Mouse (Mus musculus) lung, embryonic 16.5 days (tissue): Measurements from ENCODE around the gene Myo9a. TPM values are rescaled to one million over a fixed set of nuclear protein-coding genes. Genes with fewer than 3 reads are reported as not detected.

ENCODE experiments used
- ATAC-seq: fragments of 200-750 bp; cut with Nextera tagmentation; 2 replicates; pipeline ENCODE4 v1.8.0; 2017; ENCODE audit warnings: low read depth, mild to moderate bottlenecking, moderate library complexity
- H3K27ac ChIP-seq: fragments of 300-500 bp; sonication (generic); 2 replicates; pipeline ENCODE4 v1.5.1; 2014; ENCODE audit warnings: mild to moderate bottlenecking, control low read depth, low read length
- H3K27me3 ChIP-seq: fragments of 300-500 bp; sonication (generic); 2 replicates; pipeline ENCODE4 v1.6.1; 2014; ENCODE audit warnings: low read depth, low read length, mixed read lengths; ENCODE audit not compliant: control insufficient read depth, insufficient read depth
- H3K36me3 ChIP-seq: fragments of 300-500 bp; sonication (generic); 2 replicates; pipeline ENCODE4 v1.6.1; 2014; ENCODE audit warnings: low read length; ENCODE audit not compliant: control insufficient read depth, insufficient read depth
- H3K4me1 ChIP-seq: fragments of 300-500 bp; sonication (generic); replicated peaks from 2 replicates; pipeline ENCODE4 v1.6.1; 2014; ENCODE audit warnings: low read length, mixed read lengths; ENCODE audit not compliant: control insufficient read depth, insufficient read depth
- H3K4me2 ChIP-seq: fragments of 300-500 bp; sonication (generic); 2 replicates; pipeline ENCODE4 v1.6.1; 2014; ENCODE audit warnings: low read depth, low read length, control low read depth
- H3K4me3 ChIP-seq: fragments of 300-500 bp; sonication (generic); 2 replicates; pipeline ENCODE4 v1.5.1; 2014; ENCODE audit warnings: mild to moderate bottlenecking, low read length, control low read depth
- H3K9ac ChIP-seq: fragments of 300-500 bp; sonication (generic); 2 replicates; pipeline ENCODE4 v1.6.1; 2014; ENCODE audit warnings: low read length, control low read depth
- H3K9me3 ChIP-seq: fragments of 300-500 bp; sonication (generic); 2 replicates; pipeline ENCODE4 v1.6.1; 2016; ENCODE audit warnings: low read length; ENCODE audit not compliant: control insufficient read depth
- WGBS: fragments of 180-500 bp; shearing (Covaris S2); extraction: QIAGEN DNeasy Blood & Tissue Kit; methylation state at CpG from one replicate; pipeline ENCODE4 v1.1.7; 2014; 5-methylcytosine and 5-hydroxymethylcytosine counted together
- polyA plus RNA-seq: library from polyadenylated mRNA; unstranded; fragments of >200 nt; fragmentation: Nextera tagmentation; extraction: Ambion mirVana; gene quantifications from 2 replicates; pipeline ENCODE4 v1.2.1, GENCODE M21; 2015

Gene Myo9a
- polyA plus RNA-seq, 1 experiment from 2014 or later = 12.3 TPM

GRCm38 (mm10) chr9:59941885-59942350 is 191.2 kb downstream of the Myo9a start:
- Histone ChIP-seq H3K9me3 (no peaks in the 10 kb centered on the region), H3K27ac (peak overlapping the region; percentile 47; the same call in 1 of the 2 replicates), H3K4me2 (no peak overlapping the region), H3K36me3 (no peaks in the 10 kb centered on the region), H3K27me3 (no peaks in the 10 kb centered on the region), H3K4me1 (peaks cover 15% of the 10 kb centered on the region; the same call in 1 of the 2 replicates), H3K9ac (no peak overlapping the region), H3K4me3 (no peak overlapping the region)
- ATAC-seq = no peak
- 15% methylated on average over 9 of the region's 9 CpGs for WGBS

GRCm38 (mm10) chr9:59942501-59943085 is 191.9 kb downstream of the Myo9a start:
- Histone ChIP-seq H3K27me3 (no peaks in the 10 kb centered on the region), H3K27ac (no peak overlapping the region), H3K4me1 (peaks cover 15% of the 10 kb centered on the region; the same call in 1 of the 2 replicates), H3K4me3 (no peak overlapping the region), H3K9ac (no peak overlapping the region), H3K9me3 (no peaks in the 10 kb centered on the region), H3K4me2 (no peak overlapping the region), H3K36me3 (no peaks in the 10 kb centered on the region)
- 25% methylated on average over 5 of the region's 5 CpGs for WGBS
- no peak for ATAC-seq

GRCm38 (mm10) chr9:59943826-59944225 is 193.1 kb downstream of the Myo9a start:
- Histone ChIP-seq H3K36me3 (no peaks in the 10 kb centered on the region), H3K27me3 (no peaks in the 10 kb centered on the region), H3K9ac (no peak overlapping the region), H3K4me2 (no peak overlapping the region), H3K4me3 (no peak overlapping the region), H3K27ac (no peak overlapping the region), H3K9me3 (no peaks in the 10 kb centered on the region), H3K4me1 (peaks cover 21% of the 10 kb centered on the region; the same call in 1 of the 2 replicates)
- ATAC-seq = no peak
- 77% methylated on average over 6 of the region's 6 CpGs for WGBS

GRCm38 (mm10) chr9:59945241-59945640 is 194.5 kb downstream of the Myo9a start:
- H3K4me1 ChIP-seq = peaks cover 14% of the 10 kb centered on the region; the same call in 1 of the 2 replicates
- no peaks in the 10 kb centered on the region for H3K36me3 ChIP-seq
- H3K9me3 ChIP-seq = no peaks in the 10 kb centered on the region
- H3K9ac ChIP-seq = no peak overlapping the region
- no peak overlapping the region for H3K27ac ChIP-seq
- no peak for ATAC-seq
- no peak overlapping the region for H3K4me3 ChIP-seq
- 72% methylated on average over 3 of the region's 3 CpGs for WGBS
- no peaks in the 10 kb centered on the region for H3K27me3 ChIP-seq
- no peak overlapping the region for H3K4me2 ChIP-seq

GRCm38 (mm10) chr9:59947271-59947670 is 196.6 kb downstream of the Myo9a start:
- Histone ChIP-seq H3K27ac (no peak overlapping the region), H3K9ac (no peak overlapping the region), H3K9me3 (no peaks in the 10 kb centered on the region), H3K4me3 (no peak overlapping the region), H3K4me1 (peaks cover 6% of the 10 kb centered on the region; the same call in 1 of the 2 replicates), H3K4me2 (no peak overlapping the region), H3K36me3 (no peaks in the 10 kb centered on the region), H3K27me3 (no peaks in the 10 kb centered on the region)
- WGBS = 71% methylated on average over 8 of the region's 8 CpGs
- ATAC-seq = no peak

GRCm38 (mm10) chr9:59948226-59948625 is 197.5 kb downstream of the Myo9a start:
- Histone ChIP-seq H3K9ac (no peak overlapping the region), H3K4me1 (peaks cover 6% of the 10 kb centered on the region; the same call in 1 of the 2 replicates), H3K4me3 (no peak overlapping the region), H3K4me2 (no peak overlapping the region), H3K27me3 (no peaks in the 10 kb centered on the region), H3K9me3 (no peaks in the 10 kb centered on the region), H3K36me3 (no peaks in the 10 kb centered on the region), H3K27ac (no peak overlapping the region)
- no peak for ATAC-seq
- WGBS = 49% methylated on average over 8 of the region's 8 CpGs

- no peak for ATAC-seq
- Histone ChIP-seq H3K27ac (no peak overlapping the region), H3K9me3 (no peaks in the 10 kb centered on the region), H3K4me3 (no peak overlapping the region), H3K9ac (no peak overlapping the region), H3K4me2 (no peak overlapping the region), H3K4me1 (peaks cover 6% of the 10 kb centered on the region; the same call in 1 of the 2 replicates), H3K36me3 (no peaks in the 10 kb centered on the region), H3K27me3 (no peaks in the 10 kb centered on the region)
- WGBS = 86% methylated on average over 17 of the region's 17 CpGs
Observed at GRCm38 (mm10) chr9:59948691-59949250, 198.1 kb downstream of the Myo9a start.

- no peaks in the 10 kb centered on the region for H3K9me3 ChIP-seq
- no peak for ATAC-seq
- H3K4me2 ChIP-seq = no peak overlapping the region
- H3K9ac ChIP-seq = no peak overlapping the region
- H3K4me3 ChIP-seq = no peak overlapping the region
- no peaks in the 10 kb centered on the region for H3K27me3 ChIP-seq
- no peaks in the 10 kb centered on the region for H3K36me3 ChIP-seq
- WGBS = 59% methylated on average over 6 of the region's 6 CpGs
- H3K4me1 ChIP-seq = peaks cover 6% of the 10 kb centered on the region; the same call in 1 of the 2 replicates
- H3K27ac ChIP-seq = no peak overlapping the region
Observed at GRCm38 (mm10) chr9:59949511-59949910, 198.8 kb downstream of the Myo9a start.

GRCm38 (mm10) chr9:59949981-59950380 is 199.3 kb downstream of the Myo9a start:
- Histone ChIP-seq H3K36me3 (no peaks in the 10 kb centered on the region), H3K9ac (no peak overlapping the region), H3K4me2 (no peak overlapping the region), H3K27me3 (no peaks in the 10 kb centered on the region), H3K4me1 (peaks cover 6% of the 10 kb centered on the region; the same call in 1 of the 2 replicates), H3K4me3 (no peak overlapping the region), H3K9me3 (no peaks in the 10 kb centered on the region), H3K27ac (no peak overlapping the region)
- no peak for ATAC-seq
- 85% methylated on average over 5 of the region's 5 CpGs for WGBS
